Mouse (Mus musculus): ENCODE results near the gene Sfswap. TPM values are rescaled to one million over a fixed set of nuclear protein-coding genes. Genes with fewer than 3 reads are reported as not detected.
"Not testable (repeated sequence)": the region's sequence is repeated elsewhere in the genome, so short reads cannot be mapped to it uniquely, and the experiment has no call there.

Sfswap gene
- polyA plus RNA-seq, 1 experiment = 194 TPM

- peak in 1 of 2 experiments; percentile 66 for DNase-seq
- no peak overlapping the region for H3K27ac ChIP-seq (ENCODE audit: insufficient read depth, low read length)
- H3K4me1 ChIP-seq (ENCODE audit: control insufficient read depth, insufficient read depth, low read length) = peaks cover 20% of the 10 kb centered on the region; the same call in 1 of the 2 replicates
- H3K27me3 ChIP-seq (ENCODE audit: control insufficient read depth, insufficient read depth, low read length) = no peaks in the 10 kb centered on the region
- 18% methylated on average over 13 of the region's 13 CpGs for WGBS
- TF ChIP-seq CTCF (IDR thresholded peaks at IDR 0.05; ENCODE audit: borderline replicate concordance, insufficient read depth, low read depth, low read length) (no peak), POLR2A (IDR thresholded peaks at IDR 0.05; ENCODE audit: borderline replicate concordance, insufficient read depth, low read length) (no peak)
- H3K4me3 ChIP-seq (replicated peaks; ENCODE audit: insufficient read depth, low read depth, low read length) = peak overlapping the region; percentile 69
Observed at GRCm38 (mm10) chr5:129586471-129586870, 85.5 kb downstream of the Sfswap start.

GRCm38 (mm10) chr5:129590915-129591314 is 89.9 kb downstream of the Sfswap start:
- 27% methylated on average over 11 of the region's 11 CpGs for WGBS
- DNase-seq = peak; percentile 40 to 41
- TF ChIP-seq CTCF (IDR thresholded peaks at IDR 0.05; ENCODE audit: borderline replicate concordance, insufficient read depth, low read depth, low read length) (no peak), POLR2A (IDR thresholded peaks at IDR 0.05; ENCODE audit: borderline replicate concordance, insufficient read depth, low read length) (no peak)
- Histone ChIP-seq H3K4me1 (ENCODE audit: control insufficient read depth, insufficient read depth, low read length) (peaks cover 23% of the 10 kb centered on the region; the same call in 1 of the 2 replicates), H3K27ac (ENCODE audit: insufficient read depth, low read length) (no peak overlapping the region), H3K27me3 (ENCODE audit: control insufficient read depth, insufficient read depth, low read length) (no peaks in the 10 kb centered on the region), H3K4me3 (replicated peaks; ENCODE audit: insufficient read depth, low read depth, low read length) (no peak overlapping the region)

DNA sequence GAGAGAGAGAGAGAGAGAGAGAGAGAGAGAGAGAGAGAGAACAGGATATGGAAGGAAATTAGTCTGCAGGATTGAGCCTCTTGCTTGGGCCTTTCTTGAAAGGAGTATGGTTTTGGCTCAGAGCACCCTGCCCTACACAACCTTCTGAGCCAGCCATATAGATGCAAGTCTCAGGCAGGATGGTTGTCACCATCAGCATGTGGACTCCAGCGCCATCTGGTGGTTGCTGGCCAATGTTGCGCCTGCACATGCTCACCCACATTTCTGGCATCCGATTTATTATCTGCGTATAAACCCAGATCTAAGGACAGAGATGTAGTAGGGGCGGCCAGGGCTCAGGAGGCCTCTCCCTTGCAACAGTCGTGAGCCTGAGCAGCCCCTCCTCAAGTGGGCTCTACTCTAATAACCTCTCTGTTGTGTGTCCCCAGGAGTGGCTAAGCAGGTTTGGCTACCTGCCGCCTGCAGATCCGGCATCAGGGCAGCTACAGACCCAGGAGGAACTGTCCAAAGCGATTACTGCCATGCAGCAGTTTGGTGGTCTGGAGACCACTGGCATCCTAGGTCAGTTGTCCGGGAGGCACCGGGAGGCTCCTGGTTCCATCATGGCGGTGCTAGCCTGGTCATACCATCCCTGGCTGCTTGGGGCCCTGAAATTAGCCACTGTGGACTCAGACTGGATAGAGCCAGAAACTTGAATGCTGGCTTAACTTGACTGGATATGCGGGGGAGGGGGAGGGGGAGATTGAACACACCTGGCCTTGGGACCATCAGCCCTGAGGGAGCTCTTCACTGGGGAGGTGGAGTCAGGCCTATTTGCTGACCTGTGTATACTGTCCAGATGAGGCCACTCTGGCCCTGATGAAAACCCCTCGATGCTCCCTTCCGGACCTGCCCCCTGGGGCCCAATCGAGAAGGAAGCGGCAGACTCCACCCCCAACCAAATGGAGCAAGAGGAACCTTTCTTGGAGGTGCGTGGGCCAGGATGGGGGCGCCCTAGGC is 93.4 kb downstream of the Sfswap start:
- Histone ChIP-seq H3K27ac (ENCODE audit: insufficient read depth, low read length) (no peak overlapping the region), H3K4me3 (replicated peaks; ENCODE audit: insufficient read depth, low read depth, low read length) (no peak overlapping the region), H3K4me1 (ENCODE audit: control insufficient read depth, insufficient read depth, low read length) (peaks cover 17% of the 10 kb centered on the region; the same call in 1 of the 2 replicates), H3K27me3 (ENCODE audit: control insufficient read depth, insufficient read depth, low read length) (no peaks in the 10 kb centered on the region)
- 52% methylated on average over 19 of the region's 19 CpGs for WGBS
- TF ChIP-seq POLR2A (IDR thresholded peaks at IDR 0.05; ENCODE audit: borderline replicate concordance, insufficient read depth, low read length) (no peak), CTCF (IDR thresholded peaks at IDR 0.05; ENCODE audit: borderline replicate concordance, insufficient read depth, low read depth, low read length) (peak; percentile 99)
- DNase-seq = peak; percentile 85 to 92

DNA sequence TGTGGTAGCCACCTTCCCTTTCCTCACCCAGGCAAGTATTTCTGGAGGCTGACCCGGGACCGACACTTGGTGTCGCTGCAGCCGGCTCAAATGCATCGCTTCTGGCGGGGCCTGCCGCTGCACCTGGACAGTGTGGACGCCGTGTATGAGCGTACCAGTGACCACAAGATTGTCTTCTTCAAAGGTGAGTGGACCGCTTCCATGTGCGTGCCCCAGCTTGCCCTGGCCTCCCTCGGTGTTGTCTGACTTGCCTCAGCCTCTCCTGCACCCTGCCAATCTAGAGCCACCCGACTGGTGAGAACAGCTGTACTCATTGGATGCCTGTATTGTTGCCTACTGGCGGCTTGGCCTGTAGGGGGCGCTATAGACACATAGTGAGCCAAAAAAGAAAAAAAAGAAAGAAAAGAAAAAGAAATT is 101.1 kb downstream of the Sfswap start:
- H3K27ac ChIP-seq (ENCODE audit: insufficient read depth, low read length) = no peak overlapping the region
- H3K4me3 ChIP-seq (replicated peaks; ENCODE audit: insufficient read depth, low read depth, low read length) = no peak overlapping the region
- DNase-seq = no peak
- WGBS = 59% methylated on average over 16 of the region's 16 CpGs
- no peaks in the 10 kb centered on the region for H3K4me1 ChIP-seq (ENCODE audit: control insufficient read depth, insufficient read depth, low read length)
- H3K27me3 ChIP-seq (ENCODE audit: control insufficient read depth, insufficient read depth, low read length) = no peaks in the 10 kb centered on the region
- TF ChIP-seq CTCF (IDR thresholded peaks at IDR 0.05; ENCODE audit: borderline replicate concordance, insufficient read depth, low read depth, low read length) (peak; percentile 18; the same call in 1 of the 2 replicates), POLR2A (IDR thresholded peaks at IDR 0.05; ENCODE audit: borderline replicate concordance, insufficient read depth, low read length) (no peak)

- 78% methylated on average over 8 of the region's 8 CpGs for WGBS
Observed at GRCm38 (mm10) chr5:129607476-129607875, 106.5 kb downstream of the Sfswap start.

DNA sequence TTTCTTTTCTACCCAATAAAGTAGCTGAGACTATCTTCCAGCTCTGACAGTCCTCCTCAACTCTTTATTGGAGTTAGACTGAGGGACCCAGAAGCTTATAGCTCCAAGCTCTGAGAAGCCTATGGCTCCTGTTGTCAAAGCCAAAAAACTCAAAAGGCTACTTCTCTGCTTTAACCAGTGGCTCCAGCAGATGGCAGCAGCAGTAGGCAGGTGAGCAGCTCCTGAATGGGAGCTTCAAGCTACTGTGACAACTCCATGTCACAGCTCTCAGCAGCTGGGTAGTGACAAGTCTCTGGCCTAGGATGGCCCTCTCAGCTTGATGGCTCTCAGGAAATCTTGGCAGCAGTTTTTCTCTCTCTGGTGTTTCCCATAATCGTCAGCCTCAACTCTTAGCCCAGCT is 110.0 kb downstream of the Sfswap start:
- 0% methylated on average over 1 of the region's 1 CpGs for WGBS
- H3K27me3 ChIP-seq (ENCODE audit: control insufficient read depth, insufficient read depth, low read length) = no peaks in the 10 kb centered on the region
- no peaks in the 10 kb centered on the region for H3K4me1 ChIP-seq (ENCODE audit: control insufficient read depth, insufficient read depth, low read length)
- DNase-seq = peak; percentile 65 to 69
- TF ChIP-seq CTCF (IDR thresholded peaks at IDR 0.05; ENCODE audit: borderline replicate concordance, insufficient read depth, low read depth, low read length) (peak; percentile 65; the same call in 1 of the 2 replicates), POLR2A (IDR thresholded peaks at IDR 0.05; ENCODE audit: borderline replicate concordance, insufficient read depth, low read length) (no peak)
- no peak overlapping the region for H3K4me3 ChIP-seq (replicated peaks; ENCODE audit: insufficient read depth, low read depth, low read length)
- H3K27ac ChIP-seq (ENCODE audit: insufficient read depth, low read length) = no peak overlapping the region

More at GRCm38 (mm10) chr5:129607476-129607875, 106.5 kb downstream of the Sfswap start:
- TF ChIP-seq CTCF (IDR thresholded peaks at IDR 0.05; ENCODE audit: borderline replicate concordance, insufficient read depth, low read depth, low read length) (no peak), POLR2A (IDR thresholded peaks at IDR 0.05; ENCODE audit: borderline replicate concordance, insufficient read depth, low read length) (no peak)
- no peak for DNase-seq
- Histone ChIP-seq H3K27ac (ENCODE audit: insufficient read depth, low read length) (no peak overlapping the region), H3K27me3 (ENCODE audit: control insufficient read depth, insufficient read depth, low read length) (no peaks in the 10 kb centered on the region), H3K4me3 (replicated peaks; ENCODE audit: insufficient read depth, low read depth, low read length) (no peak overlapping the region), H3K4me1 (ENCODE audit: control insufficient read depth, insufficient read depth, low read length) (no peaks in the 10 kb centered on the region)

DNA sequence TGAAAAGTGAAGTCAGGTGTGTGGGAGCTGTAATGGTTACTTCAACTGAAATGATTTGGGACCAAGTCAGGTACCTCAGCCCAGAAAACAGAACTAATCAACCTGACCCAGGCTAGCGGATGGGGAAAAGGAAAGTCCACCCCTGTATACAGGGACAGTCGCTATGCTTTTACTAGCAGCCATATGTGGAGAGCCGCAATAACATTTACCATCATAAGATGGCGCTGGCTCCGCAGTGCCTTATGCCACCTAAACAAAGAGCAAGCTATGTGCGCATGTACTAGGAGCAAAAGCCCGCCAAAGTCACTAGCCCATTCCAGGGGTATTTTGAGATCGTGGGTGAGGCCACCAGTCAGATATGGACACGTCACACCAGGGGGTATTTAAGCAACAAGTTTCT is 119.6 kb downstream of the Sfswap start:
- not testable (repeated sequence) for H3K4me1 ChIP-seq (ENCODE audit: control insufficient read depth, insufficient read depth, low read length); H3K27ac ChIP-seq (ENCODE audit: insufficient read depth, low read length)
- WGBS = 66% methylated on average over 9 of the region's 9 CpGs

More for the DNA sequence above, 119.6 kb downstream of the Sfswap start:
- not testable (repeated sequence) for H3K27me3 ChIP-seq (ENCODE audit: control insufficient read depth, insufficient read depth, low read length); DNase-seq; H3K4me3 ChIP-seq (replicated peaks; ENCODE audit: insufficient read depth, low read depth, low read length)

Other genes starting within 250 kb of the Sfswap start
- gene Mmp17, start 82.9 kb downstream of the Sfswap start, polyA plus RNA-seq (2012; rRNA removed) = 22.8 and 25.2 TPM in 2 replicates
- 5.0 and 5.5 TPM in 2 replicates for gene Zfp11, start 168.9 kb downstream of the Sfswap start, polyA plus RNA-seq (2012; rRNA removed)
- gene Sept14, start 207.3 kb downstream of the Sfswap start, polyA plus RNA-seq (2012; rRNA removed) = not detected in 2 replicates
- 90.6 and 97.4 TPM in 2 replicates for gene Mrps17, start 214.3 kb downstream of the Sfswap start, polyA plus RNA-seq (2012; rRNA removed)
- 137 and 157 TPM in 2 replicates for gene Nipsnap2, start 223.8 kb downstream of the Sfswap start, polyA plus RNA-seq (2012; rRNA removed)

All from cerebellum, adult 2 months (tissue).